Mouse (Mus musculus) urinary bladder, postnatal 10 days (tissue): ENCODE data around the gene Nos1ap.

Source experiments
- DNase-seq: peaks from one replicate; pipeline ENCODE4 v3.0.0; 2022; ENCODE audit warnings: low spot score

Gene Nos1ap

GRCm38 (mm10) chr1:170415395-170415794 lies 174.3 kb downstream of the Nos1ap start:
- DNase-seq = no peak

- DNase-seq = no peak
Observed at GRCm38 (mm10) chr1:170410402-170411191, 179.1 kb downstream of the Nos1ap start.

- DNase-seq = no peak
Observed at GRCm38 (mm10) chr1:170409091-170409490, 180.6 kb downstream of the Nos1ap start.

- DNase-seq = no peak
Observed at GRCm38 (mm10) chr1:170406921-170407320, 182.7 kb downstream of the Nos1ap start.

GRCm38 (mm10) chr1:170405152-170405551 lies 184.5 kb downstream of the Nos1ap start:
- no peak for DNase-seq

GRCm38 (mm10) chr1:170402682-170403081 lies 187.0 kb downstream of the Nos1ap start:
- no peak for DNase-seq

GRCm38 (mm10) chr1:170398866-170399265 lies 190.8 kb downstream of the Nos1ap start:
- DNase-seq = no peak

- no peak for DNase-seq
Observed at GRCm38 (mm10) chr1:170395101-170395500, 194.6 kb downstream of the Nos1ap start.

GRCm38 (mm10) chr1:170394641-170395040 lies 195.0 kb downstream of the Nos1ap start:
- no peak for DNase-seq

GRCm38 (mm10) chr1:170392771-170393728 lies 196.6 kb downstream of the Nos1ap start:
- DNase-seq = no peak

- no peak for DNase-seq
Observed at GRCm38 (mm10) chr1:170387180-170387912, 202.3 kb downstream of the Nos1ap start.

- no peak for DNase-seq
Observed at GRCm38 (mm10) chr1:170385416-170385815, 204.2 kb downstream of the Nos1ap start.

- no peak for DNase-seq
Observed at GRCm38 (mm10) chr1:170383530-170383929, 206.1 kb downstream of the Nos1ap start.

- DNase-seq = no peak
Observed at GRCm38 (mm10) chr1:170381457-170381856, 208.2 kb downstream of the Nos1ap start.

GRCm38 (mm10) chr1:170380505-170380904 lies 209.2 kb downstream of the Nos1ap start:
- no peak for DNase-seq

GRCm38 (mm10) chr1:170375721-170376120 lies 213.9 kb downstream of the Nos1ap start:
- DNase-seq = no peak

- no peak for DNase-seq
Observed at GRCm38 (mm10) chr1:170373750-170374149, 215.9 kb downstream of the Nos1ap start.

GRCm38 (mm10) chr1:170371191-170371792 lies 218.4 kb downstream of the Nos1ap start:
- no peak for DNase-seq

GRCm38 (mm10) chr1:170368864-170369263 lies 220.8 kb downstream of the Nos1ap start:
- DNase-seq = no peak

- DNase-seq = no peak
Observed at GRCm38 (mm10) chr1:170366981-170367700, 222.5 kb downstream of the Nos1ap start.

- DNase-seq = no peak
Observed at GRCm38 (mm10) chr1:170363746-170364145, 225.9 kb downstream of the Nos1ap start.
